Mouse (Mus musculus) layer of hippocampus, adult 8-10 months (tissue): ENCODE results near the gene Vps72. TPM values are rescaled to one million over a fixed set of nuclear protein-coding genes. Genes with fewer than 3 reads are reported as not detected.
"Not testable (repeated sequence)": the region's sequence is repeated elsewhere in the genome, so short reads cannot be mapped to it uniquely, and the experiment has no call there.

Source experiments
- DNase-seq, 2 experiments: peaks; one replicate each; pipeline ENCODE4 v3.0.0; 2022; ENCODE audit warnings: low spot score in 2 of 2
- total RNA-seq, 4 experiments: library from RNA; stranded (reverse); gene quantifications; 2 replicates each; pipeline ENCODE4 v1.2.4; 2022

The Vps72 gene
- total RNA-seq, 4 experiments from 2014 or later: 36.9 to 45.8 (median 43.4) TPM

DNA sequence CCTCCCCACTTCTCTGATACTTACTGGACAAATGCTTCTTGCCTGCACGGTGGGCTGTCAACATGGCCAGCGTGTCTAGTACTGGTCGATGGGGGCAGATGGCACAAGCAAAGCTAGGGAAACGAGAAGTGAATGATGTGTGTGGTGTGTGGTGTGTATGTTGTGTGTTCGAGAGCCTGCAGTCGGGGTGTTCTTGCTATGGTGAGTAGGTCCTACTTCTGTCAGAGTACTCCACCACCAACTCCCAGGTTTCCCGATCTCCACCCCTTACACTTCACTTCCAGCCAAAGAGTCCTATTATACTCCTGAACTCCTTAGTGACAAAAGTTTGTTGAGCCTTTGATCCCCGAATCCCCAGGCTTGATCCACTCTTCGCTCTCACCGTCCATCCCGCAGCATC is 22.4 kb downstream of the Vps72 start:
- no peak for DNase-seq

DNA sequence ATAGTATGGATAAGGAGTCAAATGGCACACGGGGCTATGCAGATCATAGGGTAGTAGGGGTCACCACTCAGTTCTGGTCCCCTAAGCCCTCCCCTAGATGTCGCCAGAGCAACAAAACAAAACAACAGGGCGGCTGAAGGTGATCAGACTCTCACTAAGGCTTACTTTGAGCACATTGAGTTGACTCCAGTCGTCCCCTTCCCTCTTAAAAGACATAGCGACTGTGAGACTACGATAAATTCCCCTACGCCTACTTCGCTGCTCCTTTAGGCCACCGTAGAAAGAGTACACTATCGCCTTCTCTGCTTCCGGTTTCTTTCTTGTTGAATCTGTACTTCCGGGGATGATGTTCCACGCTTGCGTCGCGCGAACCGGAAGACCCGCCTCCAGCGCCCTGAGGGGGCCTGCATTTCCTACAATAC is 22.9 kb downstream of the Vps72 start, which contains the start of the genes Scnm1 and Lysmd1:
Gene Scnm1 (minus strand): TSS at position 332 of the 422 bp plus-strand sequence.
Gene Lysmd1 (plus strand): TSS at position 409 of the 422 bp plus-strand sequence.
- DNase-seq: peak; percentile 92 to 95

DNA sequence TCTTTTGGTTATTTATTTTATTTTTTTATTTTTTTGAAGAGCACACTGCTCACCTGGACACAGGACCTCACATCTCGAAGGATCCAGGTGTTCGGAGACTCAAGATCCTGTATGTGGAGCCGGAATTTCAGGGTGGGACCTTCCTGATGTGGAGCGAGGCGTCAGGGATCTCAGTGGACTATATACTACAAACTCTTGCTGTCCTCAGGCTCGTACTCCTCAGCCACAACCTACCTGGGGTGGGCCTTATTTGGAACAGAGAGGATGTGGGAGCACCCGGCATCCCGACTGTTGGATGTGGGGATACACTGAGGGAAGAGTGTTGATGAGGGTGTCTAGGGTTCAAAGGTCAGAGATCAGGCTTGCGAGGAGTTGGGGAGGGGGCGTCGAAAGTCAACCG is 23.3 kb downstream of the Vps72 start:
- not testable (repeated sequence) for DNase-seq

DNA sequence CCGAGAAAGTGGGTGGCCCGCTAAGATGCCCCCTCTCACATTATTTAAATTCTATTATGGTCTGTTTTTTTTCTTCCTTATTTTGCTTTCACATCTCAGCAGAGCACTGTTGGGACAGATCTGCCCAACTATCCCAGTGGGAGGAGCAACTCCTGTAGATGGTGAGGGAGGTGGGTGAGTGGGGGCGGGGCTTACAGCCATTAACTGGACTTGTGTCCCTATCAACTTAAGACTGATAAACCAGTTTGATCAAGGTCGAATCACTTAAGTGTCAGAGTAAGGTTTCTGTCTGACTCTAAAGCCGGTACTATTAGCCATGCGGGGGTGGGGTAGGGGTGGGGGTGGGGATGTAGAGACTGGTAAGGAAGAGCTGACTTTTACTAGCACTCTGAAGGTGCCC is 24.2 kb downstream of the Vps72 start:
- DNase-seq: peak in 1 of 2 experiments; percentile 48

DNA sequence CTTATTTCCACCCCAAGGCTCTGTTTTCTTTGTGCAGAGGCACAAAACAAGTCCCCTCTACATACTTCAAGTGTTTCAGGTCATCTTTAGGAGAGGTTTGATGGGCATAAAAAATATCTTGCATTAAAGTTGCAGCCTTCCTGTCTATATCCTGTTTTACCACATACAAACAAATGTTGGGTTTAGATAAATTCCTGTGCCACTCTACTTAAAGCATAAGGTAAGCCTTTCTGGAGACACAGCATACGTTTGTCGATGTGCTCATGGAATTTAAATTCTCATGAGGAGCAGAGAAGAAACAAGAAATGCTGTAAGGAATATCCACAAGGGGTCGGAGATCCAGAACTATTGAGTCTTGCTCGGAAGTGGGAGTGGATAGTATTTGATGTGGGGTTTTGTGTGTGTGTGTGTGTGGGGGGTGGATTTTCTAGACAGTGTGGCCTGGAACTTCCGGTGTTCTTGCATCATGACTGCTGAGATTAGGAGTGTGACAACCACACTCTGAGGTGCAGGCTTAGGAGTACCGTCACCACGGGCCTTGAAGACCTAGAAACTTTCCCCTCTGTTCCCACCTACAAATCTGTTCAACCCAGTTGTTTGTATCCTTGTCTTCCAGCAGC is 24.7 kb downstream of the Vps72 start:
- DNase-seq: no peak

DNA sequence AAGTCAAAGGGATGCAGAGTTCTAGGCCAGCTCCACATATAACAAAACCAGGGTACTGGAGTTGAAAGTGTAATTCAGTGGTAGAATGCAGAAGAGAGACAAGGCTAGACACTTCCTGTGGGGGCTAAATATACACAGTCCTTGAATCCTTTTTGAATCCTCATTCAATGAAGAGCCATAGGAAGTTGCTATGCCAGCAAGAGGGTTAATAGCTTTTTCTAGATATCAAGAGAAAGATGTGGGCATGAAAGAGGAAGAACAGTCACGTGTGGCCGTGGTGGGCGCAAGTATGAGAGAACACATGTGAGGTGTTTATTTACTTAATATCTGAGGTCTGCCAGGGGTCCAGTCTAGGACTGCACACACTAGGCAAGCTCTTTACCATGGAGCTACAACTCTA is 25.5 kb downstream of the Vps72 start:
- no peak for DNase-seq

DNA sequence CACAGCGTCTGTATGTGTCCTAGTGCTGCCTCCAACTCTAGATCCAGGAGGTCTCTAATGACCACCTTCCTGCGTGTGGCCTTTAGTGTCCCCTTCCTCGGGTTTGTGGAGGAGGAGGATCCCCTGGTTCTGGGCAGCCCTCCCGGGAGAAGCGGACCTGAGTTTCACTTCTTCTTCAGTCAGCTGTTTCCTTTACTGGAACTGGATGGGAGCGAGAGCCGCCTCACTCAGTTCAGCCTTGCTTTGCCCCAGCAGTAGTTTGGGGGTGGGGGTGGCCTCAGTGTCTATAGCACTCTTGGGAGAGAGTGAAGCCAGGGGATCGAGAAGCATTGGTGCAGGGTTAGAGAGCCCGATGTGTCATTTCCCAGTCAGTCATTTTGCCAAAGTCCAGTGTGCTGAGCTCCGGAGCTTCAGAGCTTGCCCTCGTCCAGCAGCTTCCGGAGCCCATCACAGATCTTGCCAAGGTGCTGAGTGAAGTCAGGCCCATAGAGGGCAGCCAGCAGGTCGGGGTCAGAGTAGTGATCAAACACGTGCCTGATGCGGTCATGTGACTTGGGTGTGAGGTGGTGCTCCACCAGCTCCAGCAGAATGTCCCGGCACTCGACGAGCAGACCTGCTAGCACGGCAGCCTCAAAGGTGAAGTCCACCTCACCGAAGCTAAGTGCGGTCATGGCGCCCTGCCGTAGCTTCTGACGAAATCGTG is 28.9 kb downstream of the Vps72 start:
- no peak for DNase-seq

DNA sequence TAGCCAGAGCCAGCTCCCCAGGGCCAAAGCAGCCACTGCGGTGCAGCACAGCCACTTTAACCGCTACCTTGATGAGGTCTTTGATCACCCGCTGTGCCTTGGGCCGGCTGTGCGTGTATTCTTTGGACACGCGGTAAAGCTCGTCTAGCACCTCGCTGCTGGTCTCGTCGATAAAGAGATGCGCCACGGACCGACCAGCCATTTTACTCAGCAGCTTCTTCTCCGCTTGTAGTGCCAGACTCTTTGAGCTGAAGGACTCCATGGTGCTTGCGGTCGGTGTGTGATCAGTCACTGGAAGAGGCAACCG is 29.4 kb downstream of the Vps72 start:
- DNase-seq: no peak

DNA sequence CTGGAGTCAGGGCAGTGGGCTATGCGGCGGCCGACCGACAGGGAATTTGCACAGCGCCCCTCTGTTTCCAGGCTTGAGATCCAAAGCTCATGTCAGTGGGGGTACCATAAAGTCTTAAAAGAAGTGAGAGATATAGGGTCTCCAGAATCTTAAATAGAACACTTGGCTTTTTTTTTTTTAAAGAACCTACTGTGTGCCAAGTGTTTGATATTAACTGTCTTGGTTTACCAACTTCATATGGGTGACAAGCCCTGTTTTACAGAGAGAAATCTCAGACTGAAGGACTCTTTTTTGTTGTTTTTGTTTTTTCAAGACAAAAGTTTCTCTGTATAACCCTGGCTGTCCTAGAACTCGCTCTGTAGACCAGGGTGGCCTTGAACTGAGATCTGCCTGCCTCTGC is 30.0 kb downstream of the Vps72 start:
- no peak for DNase-seq

DNA sequence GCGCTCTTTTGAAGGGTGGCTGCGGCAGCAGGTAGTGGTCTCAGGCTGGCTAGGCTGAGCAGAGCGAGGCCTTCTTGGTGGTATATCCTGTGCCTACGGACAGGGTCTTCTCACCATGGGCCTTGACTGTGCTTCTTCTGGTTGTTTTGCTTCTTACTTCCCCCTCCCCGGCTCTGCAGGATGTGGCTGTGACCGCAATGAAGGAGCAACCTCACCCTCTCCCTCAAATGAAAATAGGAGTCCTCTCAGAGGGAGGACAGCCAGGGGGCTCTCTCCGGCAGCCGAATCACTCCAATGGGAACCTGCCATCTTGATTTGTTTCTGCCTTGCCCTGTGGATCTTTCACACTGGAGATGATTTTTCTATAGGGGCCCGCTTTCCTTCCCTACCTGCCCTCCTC is 30.7 kb downstream of the Vps72 start:
- no peak for DNase-seq

DNA sequence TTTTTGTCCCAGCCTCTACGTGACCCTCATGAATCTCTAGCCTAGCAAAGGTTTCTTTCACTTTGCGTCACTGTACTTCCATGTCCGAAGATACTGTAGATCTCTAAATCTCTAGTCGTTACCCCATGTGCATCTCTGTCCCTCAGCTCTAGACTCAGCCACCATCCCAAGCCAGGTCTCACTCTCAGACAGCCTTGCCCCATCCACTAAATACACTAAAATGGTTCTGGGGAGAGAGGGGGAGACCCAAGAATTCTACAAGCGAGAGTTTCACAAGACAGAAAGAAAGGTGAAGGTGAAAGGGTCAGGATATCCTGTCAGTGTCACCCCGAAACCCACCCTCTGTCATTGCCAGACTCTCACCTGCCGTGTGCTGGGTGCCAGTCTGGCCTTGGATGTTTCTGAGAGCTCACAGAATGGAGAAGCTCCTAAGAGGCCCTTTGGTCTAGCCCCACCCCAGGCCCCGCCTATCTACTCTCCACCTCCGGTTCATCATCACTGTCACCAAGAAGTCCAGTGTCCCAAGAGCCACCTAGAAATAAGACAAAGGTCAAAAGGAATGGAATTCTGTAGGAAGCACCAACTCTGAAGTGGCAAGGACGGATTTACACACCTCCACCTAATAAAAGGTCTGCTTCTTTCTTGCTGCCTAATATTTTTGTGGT is 31.3 kb downstream of the Vps72 start, which contains the start of gene Tnfaip8l2:
Gene Tnfaip8l2 (minus strand): TSS at position 409 of the 665 bp plus-strand sequence.
- DNase-seq: no peak

DNA sequence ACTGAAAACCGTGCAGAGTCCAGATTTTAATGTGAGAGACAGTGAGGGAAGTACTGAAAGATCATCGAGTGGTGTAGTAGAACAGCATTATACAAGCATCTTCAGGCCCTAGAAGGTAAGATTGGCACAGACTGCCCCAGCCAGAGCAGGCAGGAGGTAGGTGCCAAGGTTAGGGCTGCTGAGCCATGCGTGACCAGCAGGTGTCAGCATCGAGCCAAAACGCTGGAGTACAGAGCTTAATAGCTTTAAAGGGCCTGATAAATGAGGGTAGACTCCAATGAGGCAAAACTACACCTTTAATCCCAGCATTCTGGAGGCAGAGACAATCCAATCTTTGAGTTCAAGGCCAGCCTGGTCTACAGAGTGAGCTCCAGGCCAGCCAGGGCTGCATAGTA is 31.8 kb downstream of the Vps72 start:
- DNase-seq: peak; percentile 70 to 89

DNA sequence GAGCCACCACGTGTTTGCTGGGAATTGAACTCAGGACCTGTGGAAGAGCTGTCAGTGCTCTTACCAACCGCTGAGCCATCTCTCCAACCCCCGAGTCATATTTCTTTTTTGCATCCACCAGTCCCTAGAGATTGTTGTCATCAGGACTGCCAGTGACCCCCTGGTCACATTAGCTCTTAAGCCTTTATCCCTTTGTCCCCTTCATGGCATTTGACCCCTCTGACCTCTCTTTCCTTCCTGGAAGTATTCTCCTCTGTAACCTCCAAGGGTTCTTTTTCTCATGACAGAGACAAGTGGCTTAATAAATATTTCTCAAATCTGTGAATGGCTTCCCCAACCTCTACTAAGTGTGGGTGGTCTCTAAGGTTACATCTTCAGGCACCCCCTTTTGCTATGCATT is 37.1 kb downstream of the Vps72 start:
- DNase-seq: no peak

DNA sequence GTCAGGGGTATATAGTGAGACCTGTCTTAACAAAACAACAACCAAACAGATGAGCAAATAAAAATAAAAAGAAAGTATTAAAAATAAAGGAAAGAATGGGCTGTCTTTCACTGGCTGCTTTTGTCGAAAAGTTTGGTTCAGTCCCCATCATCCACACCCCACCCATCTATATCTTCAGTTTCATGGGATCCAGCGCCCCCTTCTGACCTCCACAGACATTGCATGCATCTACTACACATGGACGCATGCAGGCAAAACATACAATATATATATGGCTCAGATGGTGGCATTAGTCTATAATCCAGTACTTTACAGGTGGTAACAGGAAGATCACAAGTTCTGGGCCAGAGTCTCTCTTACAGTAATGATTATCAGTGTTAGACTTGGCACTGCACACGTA is 43.1 kb downstream of the Vps72 start:
- no peak for DNase-seq

DNA sequence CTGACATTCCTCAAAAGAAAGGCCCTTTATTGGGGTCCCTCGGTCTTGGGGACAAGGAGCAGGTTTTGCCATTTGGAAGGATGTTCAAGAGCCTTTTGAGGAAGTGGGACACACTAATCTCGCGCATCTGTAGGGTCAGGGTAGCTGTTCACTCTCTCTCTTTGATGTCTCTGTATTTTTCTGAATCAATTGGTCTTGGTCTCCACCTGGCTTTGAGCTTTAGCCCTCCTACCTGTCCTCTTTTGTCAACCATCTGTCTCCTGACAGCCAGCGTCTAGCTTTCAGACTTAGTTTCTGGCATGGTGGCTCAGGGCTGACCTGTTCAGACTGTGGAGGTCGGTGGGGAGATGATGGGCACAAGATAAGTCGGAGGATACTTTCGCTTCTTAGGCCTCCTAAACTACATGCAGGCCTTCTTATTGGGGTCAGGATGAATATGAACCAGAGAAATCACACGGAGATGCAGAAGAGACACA is 48.7 kb downstream of the Vps72 start:
- no peak for DNase-seq

DNA sequence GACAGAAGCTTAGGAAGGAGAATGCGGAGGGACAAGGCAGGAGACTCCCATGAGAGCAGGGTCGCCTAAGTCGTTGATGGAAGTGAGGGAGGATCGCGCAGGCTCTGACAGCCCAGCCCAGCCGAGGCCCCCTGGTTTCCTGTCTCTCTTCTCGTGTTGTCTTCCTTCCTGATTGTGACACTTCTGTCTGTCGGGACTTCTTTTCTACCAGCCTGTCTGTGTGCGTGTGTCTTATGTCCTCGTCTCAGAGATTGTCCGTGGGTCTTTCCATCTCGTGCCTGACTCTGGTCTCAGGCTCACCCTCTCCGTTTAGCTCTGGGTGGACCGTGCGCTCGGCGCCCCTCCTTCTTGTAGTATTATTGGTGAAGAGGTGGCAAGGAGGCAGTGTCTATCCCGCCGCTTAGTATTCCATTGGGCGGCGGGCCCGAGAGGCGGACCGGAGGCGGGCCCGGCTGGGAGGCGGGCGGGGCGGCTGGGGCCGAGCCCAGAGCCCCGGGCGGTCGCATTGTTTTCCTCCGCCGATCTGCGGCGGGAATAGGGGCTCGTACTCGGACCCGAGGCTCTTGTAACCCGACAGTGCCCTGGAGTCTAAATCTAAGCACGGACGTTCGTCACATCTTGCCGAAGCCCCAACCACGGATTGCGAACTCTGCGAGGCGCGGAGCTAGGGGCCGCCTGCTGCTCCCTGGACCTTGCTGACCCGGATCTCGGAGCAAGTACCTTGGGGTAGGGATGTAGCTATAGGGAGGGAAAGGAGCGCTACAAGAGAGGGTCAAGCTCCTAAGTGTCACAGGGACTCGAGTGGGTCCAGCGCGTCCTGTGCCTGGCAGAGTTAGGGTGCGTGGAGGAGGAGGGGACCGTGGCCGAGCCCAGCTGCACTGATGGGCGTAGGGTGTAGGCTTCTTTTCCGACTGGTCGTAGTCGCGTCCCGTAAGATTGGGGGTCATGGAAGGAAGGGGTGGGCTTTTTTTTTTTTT is 49.5 kb downstream of the Vps72 start, which contains the start of gene Sema6c:
Gene Sema6c (plus strand): TSS at position 471 of the 977 bp plus-strand sequence.
- peak; percentile 83 to 86 for DNase-seq

DNA sequence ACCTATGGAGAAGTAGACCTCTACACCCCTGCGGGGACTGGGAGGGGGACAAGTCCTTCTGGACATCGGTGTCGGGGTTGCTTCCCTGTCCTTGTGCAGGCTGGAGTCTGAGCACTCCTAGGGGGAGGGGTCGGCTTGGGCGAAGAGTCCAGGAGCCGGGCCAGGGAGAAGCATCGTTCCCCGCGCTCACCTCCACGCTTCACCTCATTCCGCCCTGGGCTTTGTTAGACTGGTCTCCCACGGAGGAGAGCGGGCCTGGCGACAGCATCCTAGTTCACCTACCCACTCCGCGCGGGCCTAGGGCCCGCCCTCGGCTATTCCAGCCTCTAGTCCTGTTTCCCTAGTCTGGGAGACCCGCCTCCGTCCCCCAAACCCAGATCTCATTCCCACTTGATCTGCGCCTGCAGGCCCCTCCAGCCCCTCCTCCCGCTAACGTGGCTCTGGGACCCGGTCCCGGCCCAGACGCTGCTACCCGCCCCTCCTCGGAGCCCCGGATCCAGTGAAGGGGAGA is 50.3 kb downstream of the Vps72 start:
- no peak for DNase-seq

DNA sequence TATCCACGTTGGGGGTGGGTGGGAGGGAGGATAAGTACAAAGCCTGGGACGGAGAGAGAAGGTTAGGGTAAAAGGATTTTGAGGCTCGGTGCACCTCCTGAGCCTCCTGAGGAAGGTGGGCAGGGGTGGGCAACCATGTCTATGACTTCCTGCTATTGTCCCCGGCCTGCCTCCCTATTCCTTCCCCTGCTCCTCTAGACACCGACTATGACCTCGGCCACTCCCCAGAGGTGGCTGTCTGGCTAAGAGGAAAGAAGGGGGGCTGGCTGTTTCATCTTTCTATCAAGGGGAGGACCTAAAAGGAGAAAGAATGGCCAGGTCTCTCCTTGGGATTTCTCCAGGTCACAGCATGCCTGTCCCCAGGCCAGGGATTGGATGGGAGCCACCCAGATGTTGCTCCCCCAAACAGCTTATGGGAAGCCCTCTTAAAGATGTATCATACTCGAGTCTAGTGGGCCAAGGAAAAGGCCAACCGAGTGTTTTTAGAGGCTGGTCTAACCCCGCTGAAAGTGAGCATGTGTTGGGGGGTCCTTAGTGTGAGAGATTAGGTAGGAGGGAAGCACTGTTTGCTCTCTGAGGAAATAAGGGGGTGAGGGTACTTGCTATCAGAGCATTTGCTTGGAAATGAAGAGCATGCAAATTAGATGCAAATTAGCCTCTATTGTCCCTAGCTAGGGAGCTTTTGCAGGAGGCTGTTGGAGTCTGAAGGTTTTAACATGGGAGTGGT is 51.0 kb downstream of the Vps72 start:
- DNase-seq: no peak

DNA sequence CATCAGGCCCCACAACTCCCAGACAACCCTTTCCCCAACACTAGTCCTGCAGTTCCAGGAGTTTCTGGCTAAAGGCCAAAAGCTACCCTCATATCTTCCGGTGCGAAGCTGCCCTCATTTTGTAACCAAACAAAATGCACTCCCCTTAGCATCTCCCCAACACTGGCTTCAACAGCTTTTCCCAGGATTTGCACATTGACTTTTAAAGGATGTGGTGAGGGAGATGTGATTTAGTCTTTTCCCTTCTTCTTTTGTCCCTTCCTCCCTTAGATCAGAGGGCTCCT is 51.5 kb downstream of the Vps72 start:
- no peak for DNase-seq

DNA sequence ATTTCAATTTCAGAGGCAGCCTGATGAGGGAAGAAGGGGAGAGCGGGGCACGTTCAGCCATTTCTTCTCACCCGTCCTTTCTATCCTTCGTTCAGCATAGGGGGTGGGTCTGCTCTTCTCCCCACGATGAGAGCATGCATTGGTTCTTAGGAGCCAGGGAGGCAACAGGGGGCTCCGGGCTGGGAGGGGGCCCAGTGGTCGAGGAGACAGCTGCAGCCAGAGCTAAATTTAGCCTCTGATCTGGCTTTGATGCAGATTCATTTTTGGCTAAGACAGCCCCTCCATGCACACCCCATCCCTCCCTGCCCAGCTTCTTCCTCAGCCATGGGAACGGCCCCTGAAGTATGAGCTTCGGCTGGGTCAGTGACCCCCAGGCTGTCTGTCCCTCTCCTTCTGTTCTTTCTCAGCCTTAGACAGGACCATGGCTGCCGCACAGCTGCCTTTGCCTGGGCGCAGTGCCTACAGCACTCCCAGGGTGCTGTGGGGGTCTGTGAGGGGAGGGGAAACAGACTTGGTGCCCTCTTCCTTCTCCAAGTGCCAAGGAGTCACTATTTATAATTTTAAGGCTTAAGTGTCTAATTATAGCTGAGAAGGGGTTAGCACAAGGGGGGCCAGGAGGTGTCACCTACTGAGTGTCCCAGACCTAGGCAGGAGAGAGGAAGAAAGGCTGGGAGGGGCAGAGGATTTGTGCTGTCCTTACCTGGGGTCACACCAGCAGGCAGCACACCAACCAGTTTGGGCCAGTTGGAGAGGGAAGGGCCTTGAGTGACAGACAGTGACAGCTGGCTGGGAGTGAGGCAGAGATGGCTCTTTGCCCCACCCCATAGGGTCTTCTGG is 52.8 kb downstream of the Vps72 start:
- no peak for DNase-seq
